Mouse (Mus musculus) lung, postnatal 0 days (tissue): ENCODE measurements at regions not wholly inside any gene's neighbourhood (a gene's known extent, or its start where the extent isn't known, plus 50 kb on each side); places are given as distances from the start of the nearest gene placed in this dataset.

Experiments used
- ATAC-seq: fragments of 200-750 bp; cut with Nextera tagmentation; 2 replicates; pipeline ENCODE4 v1.8.0; 2017; ENCODE audit warnings: moderate library complexity
- DNase-seq: peaks from one replicate; pipeline ENCODE4 v3.0.0-alpha.2; 2016; ENCODE audit warnings: low spot score
- H3K27ac ChIP-seq: fragments of 300-500 bp; sonication (generic); 2 replicates; pipeline ENCODE4 v1.5.1; 2014; ENCODE audit warnings: antibody characterized with exemption, mild to moderate bottlenecking, low read length, mixed read lengths
- H3K27me3 ChIP-seq: fragments of 300-500 bp; sonication (generic); replicated peaks from 2 replicates; pipeline ENCODE4 v1.6.1; 2014; ENCODE audit warnings: low read length, mixed read lengths; ENCODE audit not compliant: insufficient read depth
- H3K36me3 ChIP-seq: fragments of 300-500 bp; sonication (generic); 2 replicates; pipeline ENCODE4 v1.6.1; 2014; ENCODE audit warnings: low read length, mixed read lengths; ENCODE audit not compliant: insufficient read depth
- H3K4me1 ChIP-seq: fragments of 300-500 bp; sonication (generic); 2 replicates; pipeline ENCODE4 v1.6.1; 2014; ENCODE audit warnings: antibody characterized with exemption, low read depth, low read length, mixed read lengths; ENCODE audit not compliant: insufficient read depth
- H3K4me2 ChIP-seq: fragments of 300-500 bp; sonication (generic); replicated peaks from 2 replicates; pipeline ENCODE4 v1.6.1; 2014; ENCODE audit warnings: low read depth, mild to moderate bottlenecking, low read length, moderate library complexity, mixed read lengths
- H3K4me3 ChIP-seq: fragments of 300-500 bp; sonication (generic); 2 replicates; pipeline ENCODE4 v1.5.1; 2014; ENCODE audit warnings: low read depth, low read length
- H3K9ac ChIP-seq: fragments of 300-500 bp; sonication (generic); replicated peaks from 2 replicates; pipeline ENCODE4 v1.6.1; 2014; ENCODE audit warnings: low read depth, mild to moderate bottlenecking
- H3K9me3 ChIP-seq: fragments of 300-500 bp; sonication (generic); 2 replicates; pipeline ENCODE4 v1.6.1; 2016; ENCODE audit warnings: low read length, mixed read lengths
- CTCF ChIP-seq: IDR thresholded peaks from 2 replicates; pipeline ENCODE4 v1.5.1; 2016; ENCODE audit warnings: antibody characterized with exemption, mild to moderate bottlenecking
- EP300 ChIP-seq: IDR thresholded peaks from 2 replicates; pipeline ENCODE4 v1.6.1; 2016; ENCODE audit warnings: antibody characterized with exemption, mild to moderate bottlenecking, control low read depth
- WGBS: fragments of 180-500 bp; shearing (Covaris S2); extraction: QIAGEN DNeasy Blood & Tissue Kit; methylation state at CpG from one replicate; pipeline ENCODE4 v1.1.7; 2014; 5-methylcytosine and 5-hydroxymethylcytosine counted together

DNA sequence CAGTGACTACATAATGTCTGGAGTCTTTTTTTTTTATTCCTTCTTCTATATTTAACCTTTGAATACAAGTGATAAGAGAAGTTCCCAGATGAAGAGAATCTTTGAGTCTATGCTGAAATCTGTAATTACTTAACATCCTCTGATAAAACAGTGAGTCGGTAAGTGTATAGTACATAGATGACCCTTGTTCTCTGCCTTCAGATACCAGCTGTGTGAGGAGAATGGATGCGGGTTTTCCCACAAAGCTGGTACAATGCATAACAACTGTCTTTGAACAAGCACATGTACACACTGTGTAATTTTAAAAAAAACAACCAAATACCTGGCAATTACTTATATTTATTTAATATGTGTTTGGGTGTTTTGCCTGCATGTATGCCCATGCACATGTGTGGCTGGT lies 96.9 kb upstream of the Med14 start:
- ATAC-seq (no peak), DNase-seq (no peak)
- Histone ChIP-seq H3K4me1 (no peaks in the 10 kb centered on the region), H3K9ac (no peak overlapping the region), H3K27me3 (no peaks in the 10 kb centered on the region), H3K36me3 (no peaks in the 10 kb centered on the region), H3K27ac (no peak overlapping the region), H3K4me2 (peak overlapping the region; percentile 51; the same call in 1 of the 2 replicates), H3K4me3 (no peak overlapping the region), H3K9me3 (no peaks in the 10 kb centered on the region)
- WGBS: 31% methylated on average over 2 of the region's 2 CpGs
- TF ChIP-seq EP300 (no peak), CTCF (no peak)

- ATAC-seq (peak; percentile 82), DNase-seq (peak; percentile 66)
- 0 out of 2 replicates have a peak overlapping the region, but pooled peaks have one; percentile 5 for H3K9ac ChIP-seq
- no peaks in the 10 kb centered on the region for H3K4me1 ChIP-seq
- H3K4me3 ChIP-seq: peak overlapping the region; percentile 31
- TF ChIP-seq EP300 (no peak), CTCF (no peak)
- H3K36me3 ChIP-seq: no peaks in the 10 kb centered on the region
- H3K27me3 ChIP-seq: no peaks in the 10 kb centered on the region
- peak overlapping the region; percentile 59 for H3K27ac ChIP-seq
- H3K4me2 ChIP-seq: peak overlapping the region; percentile 51
- H3K9me3 ChIP-seq: no peaks in the 10 kb centered on the region
- WGBS: 8% methylated on average over 17 of the region's 17 CpGs
Measured at GRCm38 (mm10) chrX:12857881-12858755, 96.2 kb upstream of the Med14 start.

GRCm38 (mm10) chrX:12855425-12855824 lies 93.6 kb upstream of the Med14 start:
- Histone ChIP-seq H3K9me3 (no peaks in the 10 kb centered on the region), H3K9ac (no peak overlapping the region), H3K4me3 (no peak overlapping the region), H3K27ac (no peak overlapping the region), H3K4me2 (no peak overlapping the region), H3K27me3 (no peaks in the 10 kb centered on the region), H3K36me3 (no peaks in the 10 kb centered on the region), H3K4me1 (no peaks in the 10 kb centered on the region)
- WGBS: 36% methylated on average over 4 of the region's 4 CpGs
- ATAC-seq: no peak
- no peak for DNase-seq
- TF ChIP-seq EP300 (no peak), CTCF (no peak)

- TF ChIP-seq CTCF (peak; percentile 72), EP300 (no peak)
- 73% methylated on average over 4 of the region's 4 CpGs for WGBS
- DNase-seq (peak; percentile 16), ATAC-seq (no peak)
- Histone ChIP-seq H3K4me3 (no peak overlapping the region), H3K36me3 (no peaks in the 10 kb centered on the region), H3K27ac (no peak overlapping the region), H3K9ac (no peak overlapping the region), H3K4me2 (no peak overlapping the region), H3K4me1 (no peaks in the 10 kb centered on the region), H3K27me3 (no peaks in the 10 kb centered on the region), H3K9me3 (no peaks in the 10 kb centered on the region)
Measured at GRCm38 (mm10) chrX:12851684-12852083, 89.8 kb upstream of the Med14 start.

- Histone ChIP-seq H3K4me1 (no peaks in the 10 kb centered on the region), H3K36me3 (no peaks in the 10 kb centered on the region), H3K4me3 (no peak overlapping the region), H3K27me3 (no peaks in the 10 kb centered on the region), H3K9ac (no peak overlapping the region), H3K9me3 (no peaks in the 10 kb centered on the region), H3K4me2 (no peak overlapping the region), H3K27ac (no peak overlapping the region)
- no peak for TF ChIP-seq CTCF
- TF ChIP-seq EP300: no peak
- ATAC-seq: no peak
- WGBS: 6% methylated on average over 1 of the region's 1 CpGs
- no peak for DNase-seq
Measured at GRCm38 (mm10) chrX:12844431-12844830, 82.6 kb upstream of the Med14 start.

GRCm38 (mm10) chrX:12841021-12841325 lies 79.1 kb upstream of the Med14 start:
- H3K9ac ChIP-seq: no peak overlapping the region
- no peak overlapping the region for H3K27ac ChIP-seq
- peak overlapping the region; percentile 50; the same call in 1 of the 2 replicates for H3K4me2 ChIP-seq
- ATAC-seq (no peak), DNase-seq (no peak)
- TF ChIP-seq CTCF (no peak), EP300 (no peak)
- no peaks in the 10 kb centered on the region for H3K9me3 ChIP-seq
- 71% methylated on average over 3 of the region's 3 CpGs for WGBS
- H3K4me3 ChIP-seq: no peak overlapping the region
- H3K27me3 ChIP-seq: no peaks in the 10 kb centered on the region
- no peaks in the 10 kb centered on the region for H3K4me1 ChIP-seq
- H3K36me3 ChIP-seq: no peaks in the 10 kb centered on the region
